Mouse (Mus musculus) kidney, postnatal 25 days (tissue): Measurements from ENCODE around the gene Kcnq5.
A peak's percentile ranks its signal among the peaks of the same experiment; 100 is the strongest.

ENCODE experiments used
- DNase-seq, 2 experiments: peaks; one replicate each; pipeline ENCODE4 v3.0.0; 2021; ENCODE audit warnings: mixed read lengths in 2 of 2

The Kcnq5 gene

DNA sequence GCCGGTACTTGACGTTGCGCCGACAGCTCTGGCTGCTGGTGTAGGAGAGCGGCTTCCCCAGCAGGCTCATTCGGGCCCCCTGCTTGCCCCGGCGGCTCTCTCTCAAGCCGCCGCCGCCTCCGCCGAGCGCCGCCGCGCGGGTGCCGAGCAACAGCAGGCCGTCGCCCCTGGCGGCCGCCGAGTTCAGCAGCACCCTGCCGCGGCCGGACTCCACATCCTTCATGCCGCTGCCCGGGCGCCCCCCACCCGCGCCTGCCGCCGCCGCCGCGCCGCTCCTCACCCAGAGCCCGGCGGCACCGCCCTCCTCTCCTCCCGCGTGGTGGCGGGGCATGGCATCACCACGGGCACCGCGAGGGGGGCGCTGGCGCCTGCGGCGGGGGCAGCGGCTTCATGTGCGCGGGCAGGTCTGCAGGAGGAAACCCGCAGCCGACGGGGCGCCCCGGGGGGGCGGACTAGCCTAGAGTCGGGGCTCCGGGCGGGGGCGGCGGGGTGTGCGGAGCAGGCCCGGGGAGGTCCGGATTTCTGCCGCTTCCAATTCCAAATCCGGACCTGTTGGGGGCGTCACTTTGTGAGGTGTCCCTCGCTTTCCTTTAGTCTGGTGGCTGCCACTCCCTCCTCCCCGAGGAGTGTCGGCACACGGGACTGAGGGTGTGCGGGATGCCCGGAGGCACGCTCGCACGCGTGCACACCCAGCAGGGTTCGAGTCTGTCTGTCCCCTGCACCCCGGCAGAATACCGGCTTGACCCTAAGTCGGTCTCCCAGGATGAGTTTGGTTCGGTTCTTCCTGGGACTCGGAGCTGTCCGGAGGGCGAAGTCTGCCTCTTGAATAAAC lies at the start of gene Kcnq5:
Gene Kcnq5 (minus strand): TSS at position 692 of the 832 bp plus-strand sequence.
- DNase-seq: peak; percentile 11 to 44

GRCm38 (mm10) chr1:21979755-21980154 lies 18.0 kb upstream of the Kcnq5 start:
- no peak for DNase-seq

- DNase-seq: no peak
Observed at GRCm38 (mm10) chr1:21979292-21979691, 17.6 kb upstream of the Kcnq5 start.

DNA sequence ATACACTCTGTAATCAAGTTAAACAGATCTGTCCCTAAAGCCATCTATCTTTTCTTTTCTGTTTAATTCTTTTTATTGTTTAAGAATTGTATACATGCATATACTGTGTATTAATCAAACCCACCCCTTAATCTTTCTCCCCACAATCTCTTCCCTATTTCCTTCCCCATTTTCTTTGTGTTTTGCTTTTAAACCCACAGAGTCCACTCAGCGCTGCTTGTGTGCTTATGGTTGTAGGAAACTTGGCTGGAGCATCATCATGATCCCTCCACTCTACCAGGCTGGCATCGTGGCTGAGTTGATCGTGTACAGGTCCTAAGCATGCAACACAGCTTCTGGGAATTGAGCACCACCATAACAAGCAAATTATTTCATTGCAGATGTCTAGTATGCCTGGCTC lies 12.3 kb upstream of the Kcnq5 start:
- no peak for DNase-seq

DNA sequence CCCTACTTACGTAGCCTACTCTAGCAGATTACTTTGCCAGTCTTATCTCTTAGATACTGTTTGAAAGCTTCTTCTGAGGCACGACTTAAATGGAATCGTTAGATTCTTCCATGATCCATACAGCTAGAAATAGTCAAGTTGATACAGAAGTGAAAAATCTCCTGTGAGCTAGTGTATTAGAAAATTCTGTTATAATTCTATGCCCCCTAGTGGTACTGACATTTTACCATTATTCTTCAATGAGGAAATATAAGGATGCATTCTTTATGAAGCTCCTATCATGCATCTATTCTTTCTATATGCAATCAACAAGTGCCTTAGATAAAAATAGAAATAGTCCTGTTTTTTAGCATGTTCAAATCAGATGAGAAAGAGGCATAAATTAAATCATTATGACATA lies 5.4 kb upstream of the Kcnq5 start:
- no peak for DNase-seq

DNA sequence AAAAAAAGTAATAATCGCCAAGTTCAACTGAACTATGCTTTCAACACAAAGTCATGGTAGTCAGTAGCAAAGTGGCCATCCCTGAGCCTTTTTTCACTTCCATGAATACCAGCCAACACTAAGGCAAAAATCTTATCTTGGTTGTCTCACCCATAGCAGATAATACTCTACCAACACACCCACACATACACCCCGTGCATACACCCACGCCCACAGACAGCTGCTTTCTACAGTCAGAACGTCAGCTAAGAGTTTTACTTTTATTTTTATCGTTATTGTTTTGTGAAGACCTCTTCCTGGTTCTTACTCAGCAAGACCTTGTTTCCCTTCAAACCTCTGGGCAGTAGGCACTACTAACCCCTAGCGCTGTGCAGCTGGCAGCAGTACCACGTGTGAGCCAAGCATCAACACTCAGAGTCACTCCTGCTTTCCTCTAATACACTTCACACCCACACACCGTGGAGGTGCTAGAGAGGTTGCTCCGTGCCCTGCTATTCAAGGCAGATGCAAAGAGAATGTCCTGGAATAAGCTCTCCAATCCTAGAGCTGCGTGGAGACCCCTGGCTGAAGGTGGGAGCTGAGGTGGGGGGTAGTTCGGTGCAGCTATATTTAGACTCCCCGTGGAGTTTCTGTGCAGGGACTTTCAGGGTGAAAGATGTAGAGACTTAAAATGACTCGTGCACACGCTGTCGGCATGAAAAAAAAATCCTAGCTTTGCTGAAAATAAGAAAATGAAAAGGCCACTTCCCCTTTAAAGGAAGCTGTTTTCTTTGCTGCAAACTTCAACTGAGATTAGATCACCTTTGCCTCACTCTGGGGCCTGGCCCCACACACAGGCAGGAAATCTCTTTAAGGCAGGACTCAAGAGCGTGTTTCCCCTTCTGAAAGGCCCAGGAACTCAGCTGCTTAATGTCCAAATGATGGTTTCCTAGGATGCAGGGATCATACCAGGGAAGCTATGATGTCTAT lies 1.4 kb upstream of the Kcnq5 start:
- DNase-seq: no peak

- DNase-seq: no peak
Observed at GRCm38 (mm10) chr1:21962083-21962471, 335 bp upstream of the Kcnq5 start.

DNA sequence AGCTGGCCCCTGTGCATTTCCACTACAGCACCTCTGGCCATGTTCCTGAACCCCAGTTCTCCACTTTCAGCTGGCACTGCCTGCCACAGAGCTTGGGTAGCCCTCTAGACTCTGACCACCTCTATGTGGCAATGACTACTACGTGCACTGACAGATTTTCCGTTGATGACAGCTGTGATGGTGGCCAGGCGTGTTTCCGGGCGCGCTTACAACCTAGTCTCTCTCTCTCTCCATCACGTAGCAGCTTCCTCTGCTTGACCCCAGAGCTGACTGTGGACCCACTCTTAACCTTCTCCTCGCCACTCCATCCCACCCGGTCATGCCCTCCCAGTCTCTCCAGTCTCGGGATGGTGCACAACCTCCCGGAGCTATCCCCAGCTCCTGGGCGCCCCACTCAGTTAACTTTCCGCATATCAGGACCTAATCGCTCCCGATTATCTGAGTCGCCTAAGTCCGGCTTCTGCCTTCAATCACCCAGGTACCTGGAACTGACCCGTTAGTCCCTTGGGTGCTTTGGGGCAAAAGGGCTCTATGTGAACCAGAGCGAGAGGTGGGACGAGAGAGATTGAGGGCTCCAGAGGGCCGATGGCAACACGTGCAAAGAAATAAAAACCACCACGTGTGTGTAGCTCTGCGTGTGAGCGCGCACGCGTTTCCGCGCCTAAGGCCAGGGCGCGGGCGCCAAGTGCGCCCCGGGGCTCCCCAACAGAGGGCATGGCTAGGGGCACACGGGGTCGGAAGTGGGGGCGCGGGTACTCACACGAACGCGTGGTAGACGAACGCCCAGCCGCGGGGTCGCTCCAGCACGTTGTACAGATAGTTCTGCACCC lies 1.1 kb downstream of the Kcnq5 start:
- DNase-seq: no peak

- no peak for DNase-seq
Observed at GRCm38 (mm10) chr1:21959648-21960285, 2.0 kb downstream of the Kcnq5 start.

DNA sequence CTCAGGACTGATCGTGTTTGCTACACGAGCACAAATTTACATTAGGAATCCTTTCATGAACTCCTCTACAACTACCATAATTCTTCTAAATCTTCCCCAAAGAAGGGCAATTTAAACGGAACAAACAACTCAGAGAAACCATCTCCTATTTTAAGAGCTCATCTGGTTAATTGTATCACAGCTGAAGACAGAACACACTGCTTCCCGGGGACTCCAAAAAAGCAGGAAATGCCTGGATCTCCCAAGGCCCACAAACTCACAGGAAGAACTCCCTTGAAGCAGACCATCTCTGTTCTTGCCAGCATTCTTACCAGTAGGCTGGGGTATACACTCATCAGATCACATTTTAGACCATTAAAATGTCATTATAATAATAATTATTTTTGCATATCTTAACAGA lies 3.7 kb downstream of the Kcnq5 start:
- no peak for DNase-seq

GRCm38 (mm10) chr1:21940831-21941230 lies 20.9 kb downstream of the Kcnq5 start:
- no peak for DNase-seq

DNA sequence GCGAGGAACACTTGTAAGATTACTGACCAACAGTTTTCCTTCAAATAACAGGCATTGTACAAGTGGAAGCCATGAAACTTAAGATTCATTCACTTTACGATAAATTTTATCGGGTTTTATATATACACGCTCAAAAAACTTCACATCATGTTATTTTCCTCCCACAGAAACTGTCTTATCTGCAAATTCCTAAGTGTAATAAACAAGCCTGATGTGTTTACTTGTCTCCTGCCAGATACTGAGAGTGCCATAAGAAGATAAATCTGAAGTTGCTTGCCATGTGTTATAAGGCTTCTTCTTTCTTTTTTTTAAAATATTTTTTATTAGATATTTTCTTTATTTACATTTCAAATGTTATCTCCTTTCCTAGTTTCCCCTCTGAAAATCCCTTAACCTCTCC lies 34.6 kb downstream of the Kcnq5 start:
- DNase-seq: no peak

GRCm38 (mm10) chr1:21923293-21923642 lies 38.5 kb downstream of the Kcnq5 start:
- DNase-seq: no peak

GRCm38 (mm10) chr1:21922578-21923292 lies 39.0 kb downstream of the Kcnq5 start:
- no peak for DNase-seq

- DNase-seq: no peak
Observed at GRCm38 (mm10) chr1:21919276-21919675, 42.5 kb downstream of the Kcnq5 start.

- DNase-seq: no peak
Observed at GRCm38 (mm10) chr1:21896067-21896719, 65.5 kb downstream of the Kcnq5 start.

DNA sequence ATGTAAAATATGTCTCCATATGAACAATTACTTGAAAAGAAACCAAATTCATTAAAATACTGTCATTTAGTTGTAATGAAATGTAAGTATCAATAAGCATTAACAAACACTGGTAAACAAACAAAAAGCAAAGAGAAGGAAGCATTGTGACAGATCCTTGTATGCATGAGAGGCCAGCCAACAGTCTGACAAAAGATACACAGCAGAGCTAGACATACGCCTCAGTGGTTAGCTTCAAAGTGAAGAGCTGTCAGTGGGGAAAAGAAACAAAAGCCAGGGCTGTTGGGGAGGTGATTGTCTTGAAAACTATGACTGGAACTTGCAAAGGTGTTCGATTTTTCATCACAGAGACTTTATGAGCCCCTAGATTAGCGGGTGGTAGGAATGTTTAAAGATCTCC lies 78.0 kb downstream of the Kcnq5 start:
- DNase-seq: no peak

GRCm38 (mm10) chr1:21870889-21871288 lies 90.9 kb downstream of the Kcnq5 start:
- DNase-seq: no peak

- DNase-seq: no peak
Observed at GRCm38 (mm10) chr1:21868484-21868883, 93.3 kb downstream of the Kcnq5 start.

DNA sequence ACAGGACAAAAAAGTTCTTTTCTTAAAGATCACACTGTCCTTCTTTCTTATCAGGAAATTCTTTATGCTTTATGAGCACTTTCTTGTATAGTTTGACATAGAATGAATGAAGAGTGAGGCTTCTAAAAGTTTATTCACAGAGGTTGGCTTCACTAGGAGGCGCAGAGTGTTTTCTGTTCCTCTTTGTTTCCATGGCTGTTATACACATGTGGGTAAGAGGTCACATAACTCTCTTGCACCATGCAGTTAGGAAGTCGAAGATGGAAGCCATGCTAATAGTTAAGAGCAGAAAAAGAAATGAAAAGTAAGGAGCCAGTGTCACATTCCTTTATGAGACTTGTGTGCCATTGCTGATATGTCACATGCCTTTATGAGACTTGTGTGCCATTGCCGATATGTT lies 105.3 kb downstream of the Kcnq5 start:
- DNase-seq: no peak

DNA sequence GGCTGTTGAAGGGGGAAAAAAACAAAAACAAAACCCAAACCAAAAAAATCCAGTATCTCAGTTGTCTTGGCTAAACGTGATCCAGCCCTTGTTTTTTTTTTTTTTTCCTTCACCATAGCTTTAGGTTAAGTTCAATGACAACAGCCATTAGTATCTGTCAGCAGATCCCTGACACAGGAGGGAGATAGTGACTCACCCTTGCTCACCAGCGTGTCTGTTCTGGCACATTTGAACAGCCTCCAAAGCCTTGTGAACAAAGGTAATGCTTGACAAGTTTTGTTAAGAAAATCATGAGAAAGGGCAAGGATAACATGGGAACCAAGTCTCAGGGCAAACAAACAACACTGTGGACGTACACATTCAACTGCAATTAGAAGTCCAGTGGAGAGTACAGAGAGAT lies 123.2 kb downstream of the Kcnq5 start:
- no peak for DNase-seq
